Mouse (Mus musculus) liver, adult 2 months (tissue): ENCODE results near the gene Stat5b. TPM values are rescaled to one million over a fixed set of nuclear protein-coding genes. Genes with fewer than 3 reads are reported as not detected.

Source experiments
- DNase-seq: peaks from one replicate; pipeline ENCODE4 v3.0.0-alpha.2; 2011; ENCODE audit warnings: low read depth, low spot score; ENCODE audit errors: extremely low read depth
- H3K27ac ChIP-seq: fragments of 200-500 bp; replicated peaks from 2 replicates; pipeline ENCODE4 v1.5.1; 2012; ENCODE audit warnings: low read depth, mild to moderate bottlenecking, control low read depth, inconsistent platforms, low read length; ENCODE audit not compliant: insufficient read depth
- H3K27me3 ChIP-seq: fragments of 200-500 bp; 2 replicates; pipeline ENCODE4 v1.6.1; 2012; ENCODE audit warnings: mild to moderate bottlenecking, moderate library complexity, low read length, inconsistent platforms; ENCODE audit not compliant: control insufficient read depth, insufficient read depth
- H3K36me3 ChIP-seq: fragments of 200-500 bp; 2 replicates; pipeline ENCODE4 v1.6.1; 2012; ENCODE audit warnings: low read length, inconsistent platforms; ENCODE audit not compliant: control insufficient read depth, insufficient read depth
- H3K4me1 ChIP-seq: fragments of 200-500 bp; 2 replicates; pipeline ENCODE4 v1.6.1; 2011; ENCODE audit warnings: low read length; ENCODE audit not compliant: control insufficient read depth, insufficient read depth
- H3K4me3 ChIP-seq: fragments of 200-500 bp; 2 replicates; pipeline ENCODE4 v1.5.1; 2011; ENCODE audit warnings: low read depth, mild to moderate bottlenecking, control low read depth, low read length, moderate library complexity; ENCODE audit not compliant: insufficient read depth
- H3K79me2 ChIP-seq: fragments of 200-500 bp; 2 replicates; pipeline ENCODE4 v1.6.1; 2012; ENCODE audit warnings: inconsistent platforms, mild to moderate bottlenecking, low read length, moderate library complexity; ENCODE audit not compliant: control insufficient read depth, insufficient read depth
- H3K9ac ChIP-seq: fragments of 200-500 bp; 2 replicates; pipeline ENCODE4 v1.6.1; 2012; ENCODE audit warnings: low read depth, mild to moderate bottlenecking, control low read depth, inconsistent platforms, low read length
- CTCF ChIP-seq: fragments of 200-500 bp; IDR thresholded peaks from 2 replicates; pipeline ENCODE4 v1.5.1; 2011; ENCODE audit warnings: low read depth, low read length, control low read depth
- POLR2A ChIP-seq: fragments of 200-500 bp; IDR thresholded peaks from 2 replicates; pipeline ENCODE4 v1.6.1; 2011; ENCODE audit warnings: low read length, control low read depth; ENCODE audit not compliant: insufficient read depth; ENCODE audit errors: extremely low read depth
- WGBS: fragments of 180-500 bp; shearing (Covaris S2); methylation state at CpG from one replicate; pipeline ENCODE4 v1.1.7; 2018; 5-methylcytosine and 5-hydroxymethylcytosine counted together
- polyA plus RNA-seq: library from polyadenylated mRNA; depleted of rRNA; stranded (reverse); fragments of >200 nt; gene quantifications from 2 replicates; pipeline ENCODE4 v1.2.3, GENCODE M21; 2012
- total RNA-seq: library from RNA; depleted of rRNA; stranded (reverse); fragments of >200 nt; gene quantifications from 2 replicates; pipeline ENCODE4 v1.2.3, GENCODE M21; 2014

Gene Stat5b
- total and polyA plus RNA-seq, 2 experiments = 31.8 to 32.0 TPM

DNA sequence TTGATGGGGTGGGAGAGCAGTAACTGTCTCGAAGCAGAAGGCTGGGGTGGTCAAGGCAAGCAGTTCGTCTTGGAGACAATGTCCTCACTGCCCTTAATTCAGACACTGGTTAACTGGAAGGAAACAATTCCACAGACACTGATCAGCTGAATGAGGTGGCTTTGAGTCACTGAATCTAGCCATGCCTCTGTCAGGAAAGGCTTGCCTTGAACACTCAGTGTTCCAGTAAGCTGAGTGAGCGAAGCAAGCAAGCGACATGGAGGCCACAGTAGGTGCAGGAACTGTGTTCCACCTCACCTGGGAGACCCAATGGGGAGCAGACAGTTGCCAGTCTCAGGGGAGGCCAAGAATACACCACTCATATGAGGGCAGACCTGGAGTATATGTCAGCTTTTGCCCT, 36.7 kb upstream of the Stat5b start:
- no peaks in the 10 kb centered on the region for H3K27me3 ChIP-seq
- 83% methylated on average over 4 of the region's 4 CpGs for WGBS
- no peak overlapping the region; the same call in 1 of the 2 replicates for H3K27ac ChIP-seq
- DNase-seq = no peak
- no peak overlapping the region for H3K4me3 ChIP-seq
- H3K4me1 ChIP-seq = peaks cover 5% of the 10 kb centered on the region
- no peak for TF ChIP-seq CTCF
- TF ChIP-seq POLR2A = no peak
- no peaks in the 10 kb centered on the region for H3K79me2 ChIP-seq
- peaks cover 42% of the 10 kb centered on the region for H3K36me3 ChIP-seq
- no peak overlapping the region for H3K9ac ChIP-seq

GRCm38 (mm10) chr11:100886188-100886740, 35.7 kb upstream of the Stat5b start:
- DNase-seq = peak; percentile 83
- Histone ChIP-seq H3K9ac (peak overlapping the region; percentile 7; the same call in 1 of the 2 replicates), H3K4me3 (no peak overlapping the region), H3K4me1 (peaks cover 5% of the 10 kb centered on the region), H3K79me2 (no peaks in the 10 kb centered on the region), H3K27me3 (no peaks in the 10 kb centered on the region), H3K27ac (peak overlapping the region; percentile 41), H3K36me3 (peaks cover 37% of the 10 kb centered on the region)
- TF ChIP-seq POLR2A (no peak), CTCF (no peak)
- 23% methylated on average over 8 of the region's 8 CpGs for WGBS

GRCm38 (mm10) chr11:100885472-100885871, 34.9 kb upstream of the Stat5b start:
- Histone ChIP-seq H3K36me3 (peaks cover 29% of the 10 kb centered on the region), H3K79me2 (no peaks in the 10 kb centered on the region), H3K27me3 (no peaks in the 10 kb centered on the region), H3K9ac (no peak overlapping the region), H3K4me1 (peaks cover 5% of the 10 kb centered on the region), H3K4me3 (no peak overlapping the region), H3K27ac (0 out of 2 replicates have a peak overlapping the region, but pooled peaks have one; percentile 0)
- peak; percentile 85 for DNase-seq
- no peak for TF ChIP-seq POLR2A

- Histone ChIP-seq H3K9ac (no peak overlapping the region), H3K27me3 (no peaks in the 10 kb centered on the region), H3K27ac (no peak overlapping the region), H3K4me3 (no peak overlapping the region), H3K36me3 (peaks cover 12% of the 10 kb centered on the region), H3K4me1 (peaks cover 5% of the 10 kb centered on the region), H3K79me2 (no peaks in the 10 kb centered on the region)
- WGBS = 91% methylated on average over 10 of the region's 10 CpGs
- no peak for TF ChIP-seq POLR2A
- no peak for TF ChIP-seq CTCF
- DNase-seq = no peak
Measured at GRCm38 (mm10) chr11:100883640-100884039, 33.1 kb upstream of the Stat5b start.

GRCm38 (mm10) chr11:100879321-100880078, 29.0 kb upstream of the Stat5b start:
- H3K36me3 ChIP-seq = peaks cover 17% of the 10 kb centered on the region; the same call in 1 of the 2 replicates
- no peaks in the 10 kb centered on the region for H3K27me3 ChIP-seq
- H3K27ac ChIP-seq = no peak overlapping the region

GRCm38 (mm10) chr11:100875761-100876160, 25.2 kb upstream of the Stat5b start:
- Histone ChIP-seq H3K4me1 (peaks cover 3% of the 10 kb centered on the region; the same call in 1 of the 2 replicates), H3K79me2 (no peaks in the 10 kb centered on the region), H3K27ac (no peak overlapping the region), H3K27me3 (no peaks in the 10 kb centered on the region), H3K9ac (no peak overlapping the region), H3K36me3 (peaks cover 13% of the 10 kb centered on the region; the same call in 1 of the 2 replicates), H3K4me3 (no peak overlapping the region)
- 88% methylated on average over 3 of the region's 3 CpGs for WGBS
- TF ChIP-seq POLR2A (no peak), CTCF (no peak)
- DNase-seq = peak; percentile 38

More at GRCm38 (mm10) chr11:100879321-100880078, 29.0 kb upstream of the Stat5b start:
- whole genome bisulfite sequencing = 83% methylated on average over 15 of the region's 15 CpGs
- Histone ChIP-seq H3K4me3 (no peak overlapping the region), H3K79me2 (no peaks in the 10 kb centered on the region), H3K4me1 (no peaks in the 10 kb centered on the region), H3K9ac (no peak overlapping the region)
- no peak for TF ChIP-seq POLR2A
- no peak for TF ChIP-seq CTCF
- no peak for DNase-seq
